Mouse (Mus musculus) telencephalon, adult 2 months (tissue): ENCODE results near the gene Tmem182.

Experiments
- DNase-seq: peaks from one replicate; pipeline ENCODE4 v3.0.0-alpha.2; 2011; ENCODE audit warnings: low read depth, low spot score

Gene Tmem182

DNA sequence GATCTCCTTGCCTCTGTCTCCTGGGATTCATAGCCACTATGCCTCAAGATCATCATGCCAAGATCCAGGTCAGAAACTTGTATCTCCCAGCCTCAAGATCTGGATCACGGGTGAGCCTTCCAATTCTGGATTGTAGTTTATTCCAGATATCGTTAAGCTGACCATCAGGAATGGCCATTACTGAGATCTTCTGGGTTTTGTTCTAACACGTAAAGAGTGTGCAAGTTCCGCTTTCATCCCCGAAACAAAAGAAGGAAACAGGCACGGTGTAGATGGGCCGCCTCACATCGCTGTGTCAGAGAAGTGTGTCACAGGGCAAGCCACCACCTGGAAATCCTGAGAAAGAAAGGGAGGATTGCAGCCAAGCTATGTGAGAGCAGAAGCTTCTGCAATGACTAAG is 6.3 kb upstream of the Tmem182 start:
- DNase-seq = no peak

DNA sequence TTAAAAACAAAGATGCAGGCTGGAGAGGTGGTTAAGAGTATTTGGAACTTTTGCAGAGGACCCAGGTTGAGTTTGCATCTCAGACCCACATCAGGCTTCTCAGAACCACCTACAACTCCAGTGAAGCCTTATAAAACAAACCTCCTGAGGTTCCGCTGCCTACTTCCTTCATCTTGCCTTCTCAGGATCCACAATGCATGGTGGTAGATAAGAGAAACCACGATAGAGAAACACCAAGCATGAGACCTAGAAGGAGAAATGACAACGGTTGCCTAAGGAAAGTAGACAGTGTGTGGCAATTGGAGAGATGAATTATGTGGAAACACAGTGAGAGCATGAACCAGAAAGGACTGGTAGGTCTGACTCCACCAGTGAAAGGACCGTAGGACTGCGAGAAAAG is 4.5 kb upstream of the Tmem182 start:
- no peak for DNase-seq

DNA sequence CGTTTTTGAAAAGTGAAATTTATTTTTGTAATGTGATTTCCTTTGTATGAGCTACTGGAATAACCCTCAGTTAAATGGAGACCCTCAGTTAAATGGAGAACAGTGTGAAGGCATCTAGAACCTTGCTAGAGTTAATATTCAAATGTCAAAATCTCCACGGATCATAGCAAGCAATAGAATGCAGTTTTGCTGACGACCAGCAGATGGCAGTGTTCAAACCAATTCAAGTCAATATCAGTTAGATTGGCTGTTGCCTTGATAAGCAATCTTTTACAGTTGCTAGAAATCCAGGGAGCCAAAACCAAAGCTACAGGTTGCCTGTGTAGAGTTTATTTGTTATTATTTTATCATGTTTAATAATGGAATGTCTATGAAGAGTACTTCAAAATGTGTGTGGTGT is 2.6 kb upstream of the Tmem182 start:
- DNase-seq = peak; percentile 52

DNA sequence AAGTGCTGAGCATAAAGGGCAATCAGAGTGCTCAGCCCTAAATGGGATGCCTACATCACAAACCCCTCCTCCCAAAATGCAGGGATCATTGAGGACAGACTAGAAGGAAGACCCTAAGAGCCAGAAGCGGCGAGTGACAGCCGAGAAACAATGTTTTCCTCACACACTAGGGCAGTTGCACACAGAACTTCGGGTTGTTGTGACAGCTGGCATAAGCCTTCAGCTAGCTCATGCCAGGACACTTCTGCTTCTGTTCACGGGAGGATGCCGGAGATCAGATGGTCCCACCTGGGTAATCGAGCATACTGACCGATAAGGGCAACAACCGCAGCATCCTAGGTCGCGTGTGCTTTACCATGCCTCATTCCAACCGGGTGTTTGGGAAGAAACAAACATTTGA is 1.3 kb upstream of the Tmem182 start:
- DNase-seq = no peak

DNA sequence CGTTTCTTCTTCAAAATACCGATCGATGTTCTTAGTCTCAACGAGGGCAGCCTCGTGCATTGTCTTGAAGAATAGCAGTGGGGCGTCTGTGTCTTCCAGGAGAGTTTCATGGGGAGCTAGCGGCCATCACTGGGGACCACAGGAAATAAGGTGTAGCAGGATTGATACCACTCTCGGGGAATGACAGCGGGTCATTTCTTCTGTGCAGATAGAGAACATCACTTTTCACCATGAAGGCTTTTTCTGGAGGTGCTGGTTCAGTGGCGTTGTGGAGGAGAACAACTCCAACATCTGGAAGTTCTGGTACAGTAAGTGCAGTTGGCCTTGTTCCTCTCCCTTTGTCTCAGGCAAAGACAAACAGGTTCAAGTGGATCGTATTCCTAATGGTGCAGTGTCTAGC is 490 bp downstream of the Tmem182 start:
- no peak for DNase-seq

DNA sequence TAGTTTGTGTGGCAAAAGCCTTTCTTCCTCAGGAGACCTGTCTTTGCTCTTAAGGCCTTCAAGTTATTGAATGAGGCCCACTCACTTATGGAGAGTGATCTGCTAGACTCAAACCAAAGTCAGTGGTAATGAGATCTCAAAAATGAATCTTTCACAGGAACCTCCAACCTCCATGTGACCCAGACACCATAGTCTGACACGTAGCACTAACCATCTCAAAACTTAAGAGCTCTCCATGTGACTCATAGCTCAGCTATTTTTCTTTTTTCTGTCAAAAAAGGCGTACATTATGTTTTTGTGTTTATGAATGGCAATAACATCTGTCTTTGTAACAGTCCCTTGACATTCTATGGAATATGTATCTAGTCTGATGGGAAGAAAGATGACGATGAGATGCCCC is 3.2 kb downstream of the Tmem182 start:
- DNase-seq = no peak

DNA sequence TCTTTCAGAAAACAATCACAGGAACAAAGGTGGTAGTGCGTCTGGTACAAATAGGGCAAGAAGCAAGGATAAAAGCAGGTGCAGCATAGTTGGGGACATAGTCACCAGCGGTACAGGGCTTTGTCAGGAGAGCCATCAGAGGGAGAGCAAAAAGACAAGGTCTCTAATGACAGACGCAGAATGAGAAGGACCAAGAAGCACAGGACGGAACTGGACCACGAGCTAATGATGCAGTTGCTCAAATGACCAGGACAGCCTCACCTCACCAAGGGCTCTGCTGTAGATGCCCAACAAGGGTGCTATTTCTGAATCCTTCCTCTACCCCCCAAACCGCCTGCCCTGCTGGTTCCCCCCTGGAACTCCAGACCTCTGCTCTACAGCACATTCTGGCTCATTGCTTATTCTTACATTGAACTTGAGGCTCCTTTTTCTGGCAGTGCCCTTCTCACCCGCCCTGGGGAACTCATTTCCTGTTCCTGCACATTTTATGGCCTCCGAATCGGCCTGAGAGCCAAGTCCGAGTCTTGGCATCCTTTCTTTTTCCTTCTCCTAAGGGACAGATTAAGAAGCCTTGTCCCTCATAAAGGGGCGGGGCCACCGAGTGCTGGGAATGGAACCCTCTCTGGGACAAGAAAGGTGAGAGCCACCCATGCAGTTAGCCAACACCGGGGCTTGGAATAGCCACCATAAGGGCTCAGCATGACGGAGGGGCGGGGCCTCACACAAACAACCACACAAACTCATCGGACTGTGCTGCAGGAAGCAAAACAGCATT is 9.9 kb downstream of the Tmem182 start:
- DNase-seq = no peak

DNA sequence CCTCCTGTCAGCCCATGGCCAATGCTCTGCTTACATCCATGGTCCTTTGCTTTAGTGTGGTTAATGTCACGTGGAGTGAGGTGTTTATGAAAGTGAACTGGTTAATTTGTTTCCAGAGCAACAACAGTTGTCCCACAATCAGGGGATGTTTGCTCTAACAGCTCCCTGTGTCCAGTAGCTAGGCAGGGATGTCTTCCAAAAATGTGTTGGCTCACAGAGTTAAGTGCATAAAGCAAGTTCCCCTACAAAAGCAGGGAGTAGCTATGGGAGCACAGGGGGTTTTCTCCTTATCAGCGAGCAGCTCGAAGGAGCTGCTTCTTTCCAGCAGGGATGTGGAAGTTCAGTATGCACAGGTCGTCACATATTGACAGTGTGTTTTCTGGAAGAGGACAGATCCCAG is 19.1 kb downstream of the Tmem182 start:
- no peak for DNase-seq

DNA sequence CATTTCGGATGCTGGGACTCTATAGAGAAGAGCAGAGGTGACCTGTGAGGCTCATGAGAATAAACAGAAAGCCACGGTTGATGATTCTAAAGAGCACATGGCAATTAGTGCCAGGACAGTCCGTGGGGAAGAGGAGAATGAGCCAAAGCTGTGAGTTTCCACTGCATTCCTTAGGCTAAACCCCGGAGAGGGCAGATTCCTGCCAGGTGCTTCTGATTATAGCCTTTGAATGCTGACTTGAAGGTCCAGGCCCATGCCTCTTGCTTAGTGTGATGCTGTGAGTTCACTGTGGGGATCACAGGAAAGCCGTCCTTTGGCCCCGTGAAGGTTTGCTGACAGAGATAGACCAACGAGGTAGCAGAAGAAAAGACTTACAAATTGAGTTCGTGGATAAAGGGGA is 19.5 kb downstream of the Tmem182 start:
- no peak for DNase-seq

DNA sequence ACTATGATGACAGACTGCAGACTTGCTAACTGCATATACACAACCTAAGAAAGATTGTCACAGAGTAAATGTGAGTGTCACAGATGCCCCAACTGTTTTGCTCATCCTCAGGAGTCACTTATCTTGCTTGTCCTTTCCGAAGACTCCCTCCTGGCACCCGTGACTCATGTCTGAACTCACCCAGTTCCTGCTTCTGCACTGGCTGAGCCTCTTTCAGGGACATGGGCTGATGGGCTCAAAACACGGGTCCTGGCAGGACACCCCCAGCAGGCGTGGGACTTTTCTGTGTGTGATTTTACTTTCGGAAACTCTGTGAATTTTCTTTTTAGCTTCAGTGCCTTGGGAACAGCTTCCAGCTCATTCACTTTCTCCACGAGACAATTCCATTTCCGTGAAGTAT is 20.4 kb downstream of the Tmem182 start:
- no peak for DNase-seq

DNA sequence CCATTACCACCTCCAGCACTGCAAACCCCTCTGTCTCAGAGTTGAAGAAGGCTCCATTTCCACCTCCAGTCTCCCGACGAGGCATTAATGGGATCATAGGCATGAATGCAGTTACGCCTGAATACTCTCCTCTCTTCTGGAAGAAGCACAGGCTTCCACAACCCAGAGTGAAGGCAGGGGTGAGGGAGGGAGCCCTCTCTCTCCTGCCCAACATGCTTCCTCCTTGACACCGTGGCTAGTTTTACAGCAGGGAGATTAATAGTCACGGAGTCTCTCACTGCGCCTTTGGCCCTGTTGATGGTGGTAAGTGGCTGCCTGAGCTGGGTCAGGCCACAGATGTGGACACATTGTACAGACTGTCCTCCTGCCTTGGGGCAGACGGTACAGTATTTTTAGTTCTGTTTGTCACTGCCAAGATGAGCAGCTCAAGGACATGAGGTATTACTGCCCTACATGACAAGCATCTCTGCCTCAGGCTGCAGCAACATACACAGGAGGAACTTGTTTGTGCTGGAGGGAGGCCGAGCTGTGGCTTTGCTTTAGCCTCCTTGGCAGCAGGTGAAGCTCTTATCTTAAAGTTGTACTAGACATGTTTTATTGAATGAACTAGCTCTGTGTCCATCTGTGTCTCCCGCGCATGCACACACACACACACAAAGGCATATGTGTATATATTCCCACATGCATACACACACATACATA is 24.0 kb downstream of the Tmem182 start:
- no peak for DNase-seq

DNA sequence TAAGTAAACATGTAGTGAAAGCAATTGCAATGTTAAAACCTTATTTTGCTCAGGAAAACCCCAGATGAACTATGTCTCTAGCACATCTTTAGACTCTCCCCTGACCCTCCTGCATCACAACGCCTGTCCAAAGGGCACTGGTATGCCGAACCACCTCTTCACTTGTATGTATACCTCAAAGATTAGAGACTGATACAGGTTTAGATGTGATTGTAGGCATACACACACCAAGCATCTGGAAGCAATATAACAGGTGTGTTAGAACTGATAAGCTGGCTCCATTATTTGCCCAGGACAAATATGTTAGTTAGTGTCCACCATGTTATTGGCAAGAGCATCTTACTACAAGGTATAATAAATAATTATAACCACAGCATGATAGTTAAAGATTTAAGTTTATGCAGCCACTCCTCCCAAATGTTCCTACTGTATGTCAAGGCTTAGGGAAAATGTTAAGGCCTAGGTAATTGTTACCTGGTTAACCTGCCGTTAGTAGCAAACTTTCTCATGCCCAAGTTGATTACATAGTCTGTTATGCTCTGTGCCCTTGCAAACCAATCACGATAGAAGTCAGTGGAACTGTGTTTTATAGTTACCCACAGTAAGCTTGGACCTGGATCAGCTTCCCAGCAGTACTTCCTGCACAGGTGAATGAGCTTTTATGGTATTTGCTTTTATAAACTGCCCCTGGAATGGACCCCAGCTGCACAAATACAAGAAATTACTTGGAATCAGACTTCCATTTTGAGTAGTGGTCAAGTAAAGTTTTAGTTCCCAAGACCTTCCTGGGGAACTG is 25.5 kb downstream of the Tmem182 start:
- DNase-seq = no peak

DNA sequence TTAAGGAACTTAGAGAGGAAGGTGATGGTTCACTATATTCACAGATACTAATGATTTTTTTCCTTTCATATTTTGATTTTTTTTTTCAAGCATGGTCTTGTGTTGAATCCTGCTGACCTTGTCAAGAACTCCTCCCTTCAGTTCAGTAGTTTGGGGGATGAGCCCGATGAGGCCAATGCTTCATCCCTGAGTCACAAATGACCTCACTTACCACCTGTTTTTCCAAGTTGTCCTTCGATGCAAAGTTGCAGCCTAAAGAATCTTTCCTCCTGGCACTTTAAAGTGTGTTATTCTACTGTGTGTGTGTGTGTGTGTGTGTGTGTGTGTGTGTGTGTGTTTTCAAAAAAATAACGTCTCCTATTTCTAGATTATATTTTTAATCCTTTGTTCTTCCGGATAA is 30.1 kb downstream of the Tmem182 start:
- DNase-seq = no peak

DNA sequence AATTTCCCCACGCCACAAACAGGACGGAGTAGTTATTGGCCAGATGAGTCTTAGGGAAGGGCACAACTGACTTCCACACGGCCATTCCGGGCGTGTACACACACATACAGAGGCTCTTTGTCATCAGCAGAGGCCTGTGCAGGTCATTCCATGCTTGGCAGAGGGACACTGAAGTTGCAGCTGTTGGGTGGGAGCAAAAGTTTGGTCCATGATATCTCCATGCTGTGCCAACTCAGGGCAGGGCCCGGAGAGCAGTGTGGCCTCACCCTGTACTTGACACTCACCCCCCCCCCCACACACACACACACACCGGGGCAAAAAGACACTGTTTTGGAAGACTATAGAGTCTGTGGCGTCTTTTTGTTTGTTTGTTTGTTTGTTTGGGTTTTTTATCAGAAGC is 35.2 kb downstream of the Tmem182 start:
- no peak for DNase-seq

DNA sequence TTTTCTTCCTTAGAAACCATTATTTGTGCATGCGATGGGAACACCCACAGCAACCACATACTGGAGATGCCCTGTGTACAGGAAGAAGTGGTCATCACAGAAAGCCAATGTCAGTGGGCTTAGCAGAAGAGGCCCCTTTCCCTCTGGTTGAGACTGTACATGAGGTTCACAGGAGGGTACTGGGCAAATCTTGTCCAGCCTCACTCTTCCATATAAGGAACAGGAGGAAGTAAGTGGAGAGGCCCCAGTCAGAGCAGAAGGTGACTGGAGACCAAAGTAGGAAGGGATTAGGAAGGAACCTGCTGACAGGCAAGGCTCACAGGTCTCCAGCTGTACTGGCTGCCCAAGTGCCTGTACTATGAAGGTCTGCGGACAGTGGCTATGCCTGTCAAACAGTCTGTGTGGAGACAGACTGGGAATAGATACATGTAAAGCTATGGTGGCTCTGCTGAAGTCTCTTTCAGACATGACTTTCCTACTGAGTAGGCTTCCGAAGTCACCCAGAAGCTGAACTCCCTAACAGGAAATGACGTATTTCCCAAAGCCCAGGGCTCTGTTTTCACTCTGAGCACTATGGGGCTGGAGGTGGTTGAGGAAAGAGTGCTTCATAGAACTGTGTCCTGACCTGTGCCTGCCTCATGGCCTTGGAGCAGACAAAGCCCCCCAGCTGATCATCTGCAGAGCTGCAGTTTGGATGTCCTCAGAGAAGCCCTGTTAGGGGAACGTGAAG is 35.8 kb downstream of the Tmem182 start:
- DNase-seq = no peak

DNA sequence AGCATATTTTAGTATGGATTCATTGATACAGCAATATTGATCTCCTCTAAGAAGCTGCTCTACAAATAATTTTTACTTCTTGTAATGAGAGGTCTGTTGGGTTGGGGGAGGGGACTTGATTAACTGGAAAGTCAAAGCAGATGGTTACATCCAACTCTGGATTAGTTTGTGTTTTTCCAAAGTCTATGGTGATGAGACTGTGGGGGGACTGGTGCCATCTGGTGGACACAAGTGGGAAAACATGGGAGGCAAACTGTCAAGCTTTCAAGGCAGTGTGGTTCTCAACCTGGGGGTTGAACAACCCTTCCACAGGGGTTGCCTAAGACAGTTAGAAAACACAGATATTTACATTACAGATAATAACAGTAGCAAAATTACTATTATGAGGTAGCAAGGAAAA is 39.2 kb downstream of the Tmem182 start:
- DNase-seq = no peak

DNA sequence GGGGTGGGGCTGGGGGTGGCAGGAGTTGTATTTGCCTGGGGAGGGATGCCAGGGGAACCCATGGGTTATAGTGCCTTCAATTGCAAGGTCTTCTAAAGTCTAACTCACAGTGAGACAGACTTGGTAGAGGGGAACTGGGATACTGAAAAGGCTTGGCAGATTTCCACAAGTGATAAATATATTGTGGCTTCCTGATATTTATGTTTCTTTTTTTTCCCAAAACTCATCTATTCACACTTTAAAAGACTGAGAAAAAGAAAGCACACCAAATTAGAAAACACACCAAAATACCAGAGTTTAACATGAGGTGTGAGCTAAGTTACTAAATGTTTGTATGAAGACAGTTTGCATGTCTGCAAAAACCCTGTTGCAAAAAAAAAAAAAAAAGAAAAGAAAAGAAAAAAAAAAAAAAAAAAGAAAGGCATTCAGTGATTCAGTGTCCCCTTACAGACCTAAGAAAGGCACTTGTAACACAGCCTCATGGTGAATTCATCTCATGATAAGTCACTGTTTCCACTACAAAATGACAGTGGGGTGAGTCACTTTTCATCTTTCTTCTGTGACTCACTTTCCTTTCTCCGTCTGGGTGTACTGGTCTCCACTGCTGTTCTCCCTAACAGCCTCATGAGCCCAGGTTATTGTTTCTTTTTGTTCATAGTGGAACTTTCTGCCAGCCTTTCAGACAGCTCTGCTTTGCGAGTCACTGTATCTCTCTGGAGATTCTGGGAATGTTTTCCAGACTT is 42.0 kb downstream of the Tmem182 start:
- DNase-seq = no peak

DNA sequence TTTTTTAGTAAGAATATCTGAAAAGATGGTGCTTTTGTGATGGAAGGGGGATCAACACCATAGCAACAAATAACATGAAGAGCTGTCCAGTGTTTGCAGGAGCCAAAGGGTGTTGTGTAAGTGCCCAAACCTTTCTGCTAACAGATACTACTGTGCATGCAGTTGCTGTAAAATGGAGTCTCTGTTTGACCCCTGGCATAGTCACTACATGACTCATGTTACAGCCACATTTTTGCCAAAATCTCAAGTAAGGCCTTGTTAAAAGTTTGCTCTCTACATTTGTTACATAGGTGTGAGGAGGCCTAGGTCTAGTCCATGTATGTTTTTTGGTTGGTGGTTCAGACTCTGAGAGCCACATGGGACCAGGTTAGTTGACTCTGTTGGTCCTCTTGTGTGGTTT is 45.9 kb downstream of the Tmem182 start:
- DNase-seq = no peak

DNA sequence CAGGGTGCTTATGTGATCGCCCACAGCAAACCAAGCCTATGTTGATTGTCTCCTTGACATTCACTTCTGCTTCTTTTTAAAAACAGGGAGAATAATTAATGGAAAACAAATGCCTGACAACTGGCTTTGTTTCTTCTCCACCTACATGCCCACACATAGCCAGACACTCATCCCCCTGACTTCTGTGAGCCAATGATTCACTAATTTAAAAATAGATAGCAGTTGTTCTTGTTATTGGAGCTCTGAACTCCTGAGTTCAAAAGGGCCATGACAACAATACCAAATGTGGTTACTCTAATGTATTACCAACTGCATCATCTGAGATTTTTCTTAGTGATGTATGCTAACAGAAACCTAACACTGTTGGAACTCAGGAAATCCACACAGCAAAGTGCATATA is 49.9 kb downstream of the Tmem182 start:
- no peak for DNase-seq

DNA sequence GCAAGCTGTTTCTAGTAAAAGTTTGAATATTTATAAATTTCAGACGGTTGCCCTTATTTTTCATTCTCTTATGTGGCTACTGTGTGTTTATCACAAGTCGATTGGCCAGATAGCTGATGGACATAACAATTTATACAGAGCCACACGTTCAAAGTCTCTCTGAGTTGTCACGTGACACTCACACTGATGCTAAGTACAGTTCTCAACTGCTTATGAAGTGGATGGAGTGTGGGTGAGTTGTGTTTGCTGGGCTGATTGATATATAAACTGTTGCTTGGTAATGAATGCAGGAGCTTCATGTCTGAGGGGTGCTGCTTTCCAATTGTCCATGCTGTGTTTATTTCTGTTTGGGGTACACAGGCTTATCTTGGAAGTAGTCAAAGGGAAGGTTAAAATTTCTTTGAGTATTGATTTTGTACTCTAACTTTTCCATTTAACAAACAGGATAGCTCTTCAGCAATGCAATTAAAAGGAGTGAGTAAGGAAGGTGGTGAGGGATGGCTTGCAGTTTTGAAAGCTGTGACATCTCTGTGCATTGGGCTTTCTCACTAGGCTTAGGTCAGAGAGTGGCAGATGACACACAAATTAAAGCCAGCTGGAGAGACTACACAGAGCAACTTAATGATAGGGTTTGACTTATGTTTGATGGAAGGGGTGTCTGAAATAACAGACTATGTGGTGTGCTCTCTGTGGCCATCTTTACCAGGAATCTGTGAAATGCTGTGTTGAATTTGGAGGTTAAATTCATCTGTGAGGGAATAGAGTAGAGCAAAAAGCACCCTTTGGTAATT is 51.6 kb downstream of the Tmem182 start:
- DNase-seq = no peak
